Mouse (Mus musculus) 3T3-L1 (cell line): ENCODE measurements around the gene Hmx3.

Experiments
- DNase-seq: peaks from one replicate; pipeline ENCODE4 v3.0.0-alpha.2; 2015; ENCODE audit warnings: low read depth, low spot score

The Hmx3 gene

GRCm38 (mm10) chr7:131556541-131557271, 14.0 kb downstream of the Hmx3 start:
- no peak for DNase-seq

DNA sequence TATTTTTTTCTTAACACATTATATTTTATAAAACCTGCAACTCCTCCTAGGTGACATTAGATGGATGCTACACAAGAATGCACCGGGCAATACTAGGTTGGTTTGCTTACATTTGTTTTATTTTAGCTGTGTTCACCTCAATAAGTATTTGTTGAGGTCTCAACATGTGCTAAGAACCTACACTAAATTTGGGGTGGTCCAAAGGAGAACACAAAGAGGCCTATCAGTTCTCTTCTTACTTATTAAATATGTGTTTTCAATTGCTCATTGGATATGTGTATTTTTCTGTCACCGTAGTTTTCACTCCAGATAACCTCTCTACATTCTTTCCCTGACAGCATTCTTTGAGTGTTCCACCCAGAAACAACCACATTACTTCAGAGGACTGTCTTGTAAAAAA, 15.1 kb downstream of the Hmx3 start:
- no peak for DNase-seq

- DNase-seq: peak; percentile 95
Observed at GRCm38 (mm10) chr7:131559986-131560696, 17.5 kb downstream of the Hmx3 start, which contains the start of gene Bub3. TSS of gene Bub3 (plus strand) at chr7:131560222.

- peak; percentile 64 for DNase-seq
Observed at GRCm38 (mm10) chr7:131560697-131561042, 18.0 kb downstream of the Hmx3 start.

DNA sequence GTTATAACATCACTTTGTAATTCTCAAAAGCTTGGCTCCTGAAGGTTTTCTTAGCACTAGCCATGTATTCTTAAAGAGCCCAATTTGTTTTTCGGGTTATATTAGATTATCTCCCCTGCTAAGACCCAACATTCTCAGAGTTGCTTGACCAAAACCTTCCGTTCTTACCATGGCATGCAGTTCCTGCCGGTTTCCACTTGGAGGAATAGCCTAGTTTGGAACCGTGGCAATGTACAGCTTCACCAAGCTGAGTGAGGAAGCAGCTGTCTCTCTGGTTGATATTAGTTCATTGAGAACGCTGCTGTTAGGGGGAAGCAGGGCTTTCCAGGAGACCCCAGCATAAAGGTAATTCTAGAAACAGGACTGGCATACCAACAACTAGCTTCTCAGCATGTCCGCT, 32.6 kb downstream of the Hmx3 start:
- no peak for DNase-seq

DNA sequence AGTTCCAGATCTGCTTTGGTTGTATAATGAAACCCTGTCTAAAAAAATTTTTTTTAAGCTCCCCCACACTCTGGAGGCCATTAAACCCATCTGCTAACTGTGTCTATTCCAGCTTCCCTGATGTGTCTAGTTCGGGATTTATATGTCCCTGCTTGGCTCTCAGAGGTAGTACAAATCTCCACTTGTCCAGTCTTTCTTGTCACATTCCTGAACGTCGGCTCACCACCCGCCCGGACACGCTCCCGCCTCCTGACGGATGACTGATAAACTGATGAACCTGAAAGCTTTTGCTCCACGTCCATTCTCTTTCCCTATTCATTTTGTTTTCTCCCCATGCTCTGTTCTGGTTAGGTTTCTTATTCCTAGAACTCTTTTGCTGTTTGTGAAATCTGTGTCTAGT, 39.5 kb downstream of the Hmx3 start:
- peak; percentile 25 for DNase-seq

- no peak for DNase-seq
Observed at GRCm38 (mm10) chr7:131585551-131585950, 42.9 kb downstream of the Hmx3 start.
